Mouse (Mus musculus): ENCODE data around the gene Scml4. TPM values are rescaled to one million over a fixed set of nuclear protein-coding genes. Genes with fewer than 3 reads are reported as not detected.

The Scml4 gene
- polyA plus RNA-seq, 1 experiment from 2014 or later, result 4.9 TPM

DNA sequence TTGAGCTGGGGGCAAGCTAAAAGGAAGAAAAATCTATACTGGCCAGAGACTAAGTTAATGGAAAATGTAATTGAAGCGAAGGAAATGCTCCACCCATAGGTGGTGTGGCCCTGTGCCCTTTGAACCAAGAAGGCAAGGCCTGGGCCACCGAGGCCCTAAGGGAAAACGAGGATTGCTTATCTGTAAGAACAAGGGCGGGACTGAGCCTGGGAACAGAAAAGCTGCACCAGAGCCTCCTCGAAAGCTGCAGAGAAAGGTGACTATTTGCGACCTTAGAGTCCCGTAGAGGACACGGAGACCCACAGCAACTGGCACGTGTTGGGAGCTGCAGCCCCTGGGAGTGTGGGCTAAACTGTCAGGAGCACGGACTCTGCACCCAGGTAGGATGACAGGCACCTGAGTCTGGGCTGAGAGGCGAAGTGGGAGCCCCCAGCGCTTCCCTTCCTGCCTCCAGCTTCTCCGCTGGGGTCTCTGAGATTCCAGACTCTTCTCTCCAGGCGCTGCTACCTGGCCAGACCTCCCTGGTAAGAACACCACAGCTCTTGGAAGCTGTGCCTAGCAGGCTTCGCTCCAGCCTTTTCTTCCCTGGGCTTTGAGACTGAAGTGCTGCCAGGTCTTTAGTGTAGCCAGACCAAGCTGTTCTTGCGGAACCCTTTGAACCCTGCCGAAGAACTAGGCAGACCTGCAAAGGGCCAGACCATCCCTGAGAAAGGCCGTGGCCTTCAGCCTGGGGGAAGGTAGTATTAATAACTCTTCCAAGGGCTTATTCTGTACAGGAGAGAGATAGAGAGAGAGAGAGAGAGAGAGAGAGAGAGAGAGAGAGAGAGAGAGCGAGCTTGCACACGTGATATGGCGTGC is 80.3 kb downstream of the Scml4 start:
- 69% methylated on average over 21 of the region's 21 CpGs for WGBS
- Histone ChIP-seq H3K27me3 (no peaks in the 10 kb centered on the region), H3K4me1 (replicated peaks) (peaks cover 26% of the 10 kb centered on the region), H3K9me3 (no peaks in the 10 kb centered on the region), H3K27ac (replicated peaks) (0 out of 2 replicates have a peak overlapping the region, but pooled peaks have one; percentile 33), H3K4me3 (no peak overlapping the region), H3K4me2 (no peak overlapping the region), H3K36me3 (no peaks in the 10 kb centered on the region), H3K9ac (no peak overlapping the region)
- ATAC-seq (ENCODE audit: low read depth), result no peak

DNA sequence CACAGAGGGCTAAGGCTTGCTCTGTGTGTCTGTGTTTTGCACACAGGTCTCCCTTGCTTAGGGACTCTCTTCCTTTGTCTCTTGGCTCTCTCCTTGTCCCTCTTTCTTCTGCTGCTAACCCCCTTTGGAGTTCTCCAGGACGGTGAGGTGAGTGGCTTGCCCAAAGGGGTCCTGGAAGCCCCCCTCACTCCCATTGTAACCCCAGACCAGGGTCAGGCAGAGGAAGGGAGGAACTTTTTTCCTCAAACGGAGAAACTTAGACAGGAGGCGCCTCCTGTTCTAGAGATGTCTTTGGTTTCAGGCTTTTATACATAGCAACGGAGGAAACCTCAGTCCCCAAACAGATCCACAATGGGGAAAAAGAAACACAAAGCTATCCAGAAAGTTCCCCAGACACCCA is 81.1 kb downstream of the Scml4 start:
- H3K4me2 ChIP-seq, result peak overlapping the region; percentile 58
- WGBS, result 34% methylated on average over 4 of the region's 4 CpGs
- H3K9ac ChIP-seq, result peak overlapping the region; percentile 50
- no peaks in the 10 kb centered on the region for H3K9me3 ChIP-seq
- H3K27me3 ChIP-seq, result no peaks in the 10 kb centered on the region
- H3K36me3 ChIP-seq, result no peaks in the 10 kb centered on the region
- peak overlapping the region; percentile 25 for H3K4me3 ChIP-seq
- peaks cover 26% of the 10 kb centered on the region for H3K4me1 ChIP-seq (replicated peaks)
- peak overlapping the region; percentile 87 for H3K27ac ChIP-seq (replicated peaks)
- ATAC-seq (ENCODE audit: low read depth), result peak; percentile 65

DNA sequence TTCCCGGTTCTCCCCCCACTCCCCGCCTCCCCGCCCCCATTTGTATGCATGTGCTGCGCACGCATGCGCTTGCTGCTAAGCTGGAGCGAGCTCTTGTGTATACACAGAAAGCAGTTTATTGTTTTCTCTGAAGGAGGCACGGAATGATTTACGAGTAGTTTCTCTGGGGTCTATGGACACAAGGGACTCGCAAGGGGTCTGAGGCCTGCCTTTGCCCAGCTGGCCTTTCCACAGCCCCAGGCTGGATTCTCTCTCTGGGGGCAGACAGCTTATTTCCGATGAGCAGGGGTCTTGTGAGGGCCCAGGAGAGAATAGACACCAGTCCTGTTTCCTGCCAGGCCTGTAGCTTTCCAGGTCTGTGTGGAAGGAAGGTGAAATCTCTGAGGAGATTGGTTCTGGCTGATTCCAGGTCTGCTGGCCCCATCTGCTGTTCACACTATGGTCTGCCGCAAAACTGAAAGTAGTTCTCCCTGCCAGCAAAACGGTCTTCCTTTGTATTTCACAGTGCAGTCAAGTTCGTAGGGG is 81.6 kb downstream of the Scml4 start:
- Histone ChIP-seq H3K27me3 (no peaks in the 10 kb centered on the region), H3K27ac (replicated peaks) (peak overlapping the region; percentile 87), H3K36me3 (no peaks in the 10 kb centered on the region), H3K9ac (peak overlapping the region; percentile 50), H3K4me2 (peak overlapping the region; percentile 58), H3K4me1 (replicated peaks) (peaks cover 26% of the 10 kb centered on the region), H3K9me3 (no peaks in the 10 kb centered on the region), H3K4me3 (peak overlapping the region; percentile 25)
- WGBS, result 11% methylated on average over 14 of the region's 14 CpGs
- peak; percentile 94 for ATAC-seq (ENCODE audit: low read depth)

DNA sequence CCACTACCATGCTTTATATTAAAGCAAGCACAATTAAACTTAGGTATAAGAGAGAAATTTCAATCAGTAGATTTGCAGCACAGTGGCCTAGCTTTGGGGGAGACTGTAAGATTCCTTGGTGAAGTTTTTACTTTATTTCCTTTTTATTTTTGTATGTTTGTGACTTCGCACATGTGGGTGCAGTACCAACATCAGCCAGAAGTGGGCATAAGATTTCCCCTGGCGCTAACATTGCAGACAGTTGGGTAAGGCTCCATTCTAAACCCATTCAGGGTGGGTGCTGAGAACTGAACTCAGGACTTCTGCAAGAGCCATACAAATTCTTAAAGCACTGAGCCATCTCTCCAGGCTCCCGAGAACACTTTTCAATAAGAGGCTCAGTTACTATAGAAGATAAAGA is 82.1 kb downstream of the Scml4 start:
- H3K4me3 ChIP-seq, result no peak overlapping the region
- peak overlapping the region; percentile 87 for H3K27ac ChIP-seq (replicated peaks)
- ATAC-seq (ENCODE audit: low read depth), result no peak
- H3K4me1 ChIP-seq (replicated peaks), result peaks cover 26% of the 10 kb centered on the region
- no peaks in the 10 kb centered on the region for H3K27me3 ChIP-seq
- H3K36me3 ChIP-seq, result no peaks in the 10 kb centered on the region
- H3K4me2 ChIP-seq, result peak overlapping the region; percentile 58; the same call in 1 of the 2 replicates
- WGBS, result 87% methylated on average over 3 of the region's 3 CpGs
- no peaks in the 10 kb centered on the region for H3K9me3 ChIP-seq
- no peak overlapping the region for H3K9ac ChIP-seq

DNA sequence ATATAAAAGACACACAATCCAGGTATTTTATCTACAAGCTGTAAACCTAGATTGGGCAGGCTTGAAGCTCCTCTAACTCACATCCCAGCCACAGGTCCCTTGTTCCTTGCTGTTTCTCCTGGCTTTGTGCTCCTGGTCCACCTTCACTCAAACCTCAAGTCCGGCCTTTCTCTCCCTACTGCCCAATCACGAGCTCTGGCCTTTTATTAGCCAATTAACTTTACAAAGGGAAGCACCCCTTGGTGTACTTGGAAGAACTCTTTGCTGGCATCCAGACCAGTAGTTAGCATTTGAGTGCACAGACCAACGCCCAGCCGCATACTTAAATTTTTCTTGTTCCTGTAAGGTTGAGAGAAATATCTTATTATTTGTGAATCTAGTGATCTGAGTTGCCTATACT is 85.1 kb downstream of the Scml4 start:
- no peak overlapping the region for H3K9ac ChIP-seq
- H3K4me3 ChIP-seq, result no peak overlapping the region
- no peaks in the 10 kb centered on the region for H3K36me3 ChIP-seq
- no peaks in the 10 kb centered on the region for H3K9me3 ChIP-seq
- 26% methylated on average over 4 of the region's 4 CpGs for WGBS
- peaks cover 28% of the 10 kb centered on the region for H3K4me1 ChIP-seq (replicated peaks)
- H3K4me2 ChIP-seq, result no peak overlapping the region
- H3K27me3 ChIP-seq, result no peaks in the 10 kb centered on the region
- H3K27ac ChIP-seq (replicated peaks), result no peak overlapping the region
- no peak for ATAC-seq (ENCODE audit: low read depth)

DNA sequence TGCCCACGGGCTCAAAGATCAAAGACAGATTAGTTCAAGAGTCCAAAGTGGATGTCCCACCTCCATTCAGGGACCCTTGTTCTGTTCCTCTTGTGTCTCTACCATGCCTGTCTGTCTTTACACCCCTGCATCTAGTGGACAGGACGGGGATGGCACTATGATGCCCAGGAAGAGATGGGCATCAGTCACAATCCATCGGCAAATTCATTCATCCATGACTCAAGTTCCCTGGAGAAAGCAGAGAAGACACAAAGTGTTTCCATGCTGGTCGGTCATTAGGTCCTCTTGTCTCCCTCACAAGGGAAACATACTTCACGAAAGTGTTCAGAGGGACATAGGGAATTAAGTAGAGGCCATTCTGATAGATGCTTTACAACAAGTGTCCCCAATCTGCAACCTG is 87.2 kb downstream of the Scml4 start:
- no peaks in the 10 kb centered on the region for H3K27me3 ChIP-seq
- WGBS, result 84% methylated on average over 5 of the region's 5 CpGs
- no peak overlapping the region for H3K4me3 ChIP-seq
- H3K9ac ChIP-seq, result no peak overlapping the region
- H3K36me3 ChIP-seq, result no peaks in the 10 kb centered on the region
- H3K9me3 ChIP-seq, result no peaks in the 10 kb centered on the region
- peaks cover 25% of the 10 kb centered on the region for H3K4me1 ChIP-seq (replicated peaks)
- ATAC-seq (ENCODE audit: low read depth), result no peak
- no peak overlapping the region for H3K4me2 ChIP-seq
- no peak overlapping the region for H3K27ac ChIP-seq (replicated peaks)

DNA sequence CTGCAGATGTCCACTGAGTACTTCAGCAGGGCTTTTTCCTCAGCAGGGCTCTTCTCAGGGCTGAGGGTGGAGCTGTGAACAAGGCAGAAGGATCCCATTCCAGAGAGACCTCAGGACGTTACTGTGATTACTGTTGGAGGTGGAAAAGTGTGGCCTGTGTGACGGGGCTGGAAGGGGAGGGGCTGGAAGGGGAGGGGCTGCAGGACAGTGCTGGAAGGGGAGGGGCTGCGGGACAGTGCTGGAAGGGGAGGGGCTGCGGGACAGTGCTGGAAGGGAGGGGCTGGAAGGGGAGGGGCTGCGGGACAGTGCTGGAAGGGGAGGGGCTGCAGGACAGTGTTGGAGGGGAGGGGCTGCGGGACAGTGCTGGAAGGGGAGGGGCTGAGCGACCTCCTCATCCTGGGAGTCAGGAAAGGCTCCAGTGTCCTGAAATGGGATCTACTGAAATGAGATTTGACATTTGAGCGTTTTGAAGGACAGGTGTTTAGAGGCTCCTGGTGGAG is 90.1 kb downstream of the Scml4 start:
- Histone ChIP-seq H3K9ac (no peak overlapping the region), H3K9me3 (no peaks in the 10 kb centered on the region), H3K36me3 (no peaks in the 10 kb centered on the region), H3K27me3 (no peaks in the 10 kb centered on the region), H3K4me2 (peak overlapping the region; percentile 38), H3K27ac (replicated peaks) (0 out of 2 replicates have a peak overlapping the region, but pooled peaks have one; percentile 5), H3K4me3 (no peak overlapping the region), H3K4me1 (replicated peaks) (peaks cover 25% of the 10 kb centered on the region)
- WGBS, result under 1% methylated on average over 7 of the region's 8 CpGs
- peak; percentile 59 for ATAC-seq (ENCODE audit: low read depth)

DNA sequence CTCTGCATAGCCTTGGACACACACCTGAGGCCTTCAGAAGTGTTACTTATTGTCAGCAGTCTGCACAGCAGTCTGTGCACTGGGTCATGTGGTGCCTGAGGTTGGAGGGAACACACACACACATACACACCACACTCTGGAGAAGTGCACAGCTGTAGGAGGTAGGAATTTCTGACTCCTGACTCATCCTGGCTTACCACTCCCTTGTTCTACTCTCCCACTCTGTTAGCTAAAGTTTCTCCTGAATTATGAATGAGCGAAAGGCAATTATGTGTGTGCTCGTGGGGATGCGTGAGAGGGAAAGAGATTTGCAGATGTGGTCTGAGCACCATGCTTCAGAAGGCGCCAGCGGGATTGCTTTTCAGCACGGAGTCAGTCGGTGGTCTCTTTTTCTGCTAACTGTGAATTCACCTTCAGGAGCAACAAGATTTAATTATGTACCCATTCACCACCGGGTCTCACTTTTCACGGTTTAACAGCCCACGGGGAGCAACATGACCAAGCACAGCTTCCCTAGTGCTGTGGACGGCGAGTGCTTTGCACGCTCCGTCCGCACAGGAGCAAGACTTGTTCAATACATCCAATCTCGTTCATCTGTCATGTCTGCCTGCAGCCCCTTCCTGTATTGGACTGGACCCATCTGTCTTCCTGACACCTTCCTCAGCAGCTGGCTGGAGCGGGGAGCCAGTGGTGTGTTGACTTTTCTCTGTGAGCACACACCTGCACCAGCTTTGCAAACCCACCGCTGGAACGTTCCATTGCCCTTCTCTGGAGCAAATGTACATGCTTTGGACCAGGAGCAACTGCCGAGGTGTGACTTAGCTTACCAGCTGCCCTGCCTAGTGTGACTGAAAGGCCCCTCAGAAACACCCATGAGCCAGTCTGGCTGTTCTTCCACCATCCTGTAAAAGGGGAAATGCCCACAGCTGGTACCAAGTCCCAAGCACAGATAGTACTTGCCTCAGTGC is 91.2 kb downstream of the Scml4 start:
- no peaks in the 10 kb centered on the region for H3K9me3 ChIP-seq
- peak; percentile 55; the same call in 1 of the 2 replicates for ATAC-seq (ENCODE audit: low read depth)
- H3K9ac ChIP-seq, result no peak overlapping the region
- H3K27ac ChIP-seq (replicated peaks), result peak overlapping the region; percentile 49
- peaks cover 3% of the 10 kb centered on the region; the same call in 1 of the 2 replicates for H3K27me3 ChIP-seq
- no peak overlapping the region for H3K4me3 ChIP-seq
- 46% methylated on average over 20 of the region's 20 CpGs for WGBS
- peaks cover 25% of the 10 kb centered on the region for H3K4me1 ChIP-seq (replicated peaks)
- peak overlapping the region; percentile 18; the same call in 1 of the 2 replicates for H3K4me2 ChIP-seq
- H3K36me3 ChIP-seq, result no peaks in the 10 kb centered on the region

DNA sequence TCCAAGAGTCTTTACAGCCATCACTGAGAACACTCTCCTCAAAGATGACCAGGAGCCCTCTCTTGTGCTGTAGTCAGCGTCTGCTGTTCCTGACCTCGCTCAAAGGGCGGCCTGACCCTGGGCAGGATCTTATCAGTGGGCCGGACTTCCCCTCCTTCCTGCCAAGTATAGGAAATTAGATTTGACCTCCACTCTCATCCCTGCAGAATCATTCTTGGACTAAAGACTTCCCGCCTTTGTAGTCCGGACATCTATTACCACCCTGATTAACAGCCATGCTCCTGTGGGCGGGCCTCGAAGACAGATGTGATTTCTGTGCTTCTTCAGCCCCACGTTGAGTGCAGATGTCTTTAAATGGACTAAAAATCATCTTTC is 91.9 kb downstream of the Scml4 start:
- no peak overlapping the region for H3K4me2 ChIP-seq
- H3K27me3 ChIP-seq, result peaks cover 4% of the 10 kb centered on the region; the same call in 1 of the 2 replicates
- H3K27ac ChIP-seq (replicated peaks), result peak overlapping the region; percentile 49
- H3K4me3 ChIP-seq, result no peak overlapping the region
- peaks cover 25% of the 10 kb centered on the region for H3K4me1 ChIP-seq (replicated peaks)
- H3K36me3 ChIP-seq, result no peaks in the 10 kb centered on the region
- H3K9ac ChIP-seq, result no peak overlapping the region
- no peaks in the 10 kb centered on the region for H3K9me3 ChIP-seq
- 34% methylated on average over 9 of the region's 9 CpGs for WGBS
- ATAC-seq (ENCODE audit: low read depth), result no peak

DNA sequence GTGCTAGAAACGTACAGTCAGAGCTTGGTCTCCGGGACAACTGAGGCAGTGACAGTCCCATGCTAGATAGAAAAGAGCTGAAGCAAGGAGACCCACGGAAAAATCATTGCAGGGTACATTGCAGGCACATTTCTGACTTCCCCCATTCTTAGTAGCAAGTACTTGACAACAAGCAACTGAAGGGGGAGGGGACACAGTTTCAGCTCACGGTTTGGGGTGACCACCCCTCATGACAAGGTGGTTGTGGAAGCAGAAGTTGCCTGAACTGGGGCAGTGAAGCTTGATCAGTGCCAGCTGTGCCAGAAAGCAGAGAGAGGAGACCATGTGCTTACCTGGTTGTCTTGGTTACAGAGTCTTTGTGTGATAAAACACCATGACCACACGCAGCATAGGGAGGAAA is 93.4 kb downstream of the Scml4 start:
- peaks cover 9% of the 10 kb centered on the region; the same call in 1 of the 2 replicates for H3K27me3 ChIP-seq
- no peaks in the 10 kb centered on the region for H3K36me3 ChIP-seq
- no peak overlapping the region for H3K4me3 ChIP-seq
- H3K27ac ChIP-seq (replicated peaks), result no peak overlapping the region
- 76% methylated on average over 5 of the region's 5 CpGs for WGBS
- H3K4me2 ChIP-seq, result no peak overlapping the region
- H3K4me1 ChIP-seq (replicated peaks), result peaks cover 35% of the 10 kb centered on the region
- H3K9ac ChIP-seq, result no peak overlapping the region
- no peaks in the 10 kb centered on the region for H3K9me3 ChIP-seq
- no peak for ATAC-seq (ENCODE audit: low read depth)

DNA sequence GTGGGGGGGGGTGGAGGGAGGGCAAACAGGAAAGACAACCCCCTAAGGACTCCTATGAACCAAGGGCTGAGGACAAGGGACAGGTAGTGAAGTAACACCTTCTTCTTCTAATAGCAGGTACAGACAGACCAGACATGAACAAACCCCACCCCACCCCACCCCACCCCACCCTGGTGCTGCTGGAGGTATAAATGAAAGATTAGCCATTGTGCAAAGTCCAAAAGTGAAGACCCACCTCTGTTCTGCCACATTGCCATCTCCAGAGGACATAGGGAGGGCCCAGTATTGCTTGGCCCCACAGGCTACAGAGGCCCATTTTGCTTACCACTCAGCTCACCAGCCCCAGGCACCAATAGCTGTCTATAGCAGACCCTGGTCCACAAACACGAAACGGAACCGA is 95.0 kb downstream of the Scml4 start:
- Histone ChIP-seq H3K27me3 (peaks cover 9% of the 10 kb centered on the region; the same call in 1 of the 2 replicates), H3K4me3 (no peak overlapping the region), H3K4me2 (no peak overlapping the region), H3K9me3 (no peaks in the 10 kb centered on the region), H3K9ac (no peak overlapping the region), H3K4me1 (replicated peaks) (peaks cover 32% of the 10 kb centered on the region), H3K27ac (replicated peaks) (no peak overlapping the region), H3K36me3 (no peaks in the 10 kb centered on the region)
- 98% methylated on average over 3 of the region's 3 CpGs for WGBS
- ATAC-seq (ENCODE audit: low read depth), result no peak

Data from neural tube, embryonic 13.5 days (tissue).